Mouse (Mus musculus) C2C12 (cell line): ENCODE results near the gene Hoga1.

Experiments used
- CEBPB ChIP-seq: IDR thresholded peaks from one replicate; pipeline ENCODE4 v1.6.1; 2011; ENCODE audit warnings: low read depth, mild to moderate bottlenecking, control low read depth, moderate library complexity
- CTCF ChIP-seq: IDR thresholded peaks from one replicate; pipeline ENCODE4 v1.5.1; 2011; ENCODE audit not compliant: control insufficient read depth, insufficient read depth, insufficient read length
- FOSL1 ChIP-seq: IDR thresholded peaks from one replicate; pipeline ENCODE4 v1.8.0; 2011; ENCODE audit warnings: mild to moderate bottlenecking, low read length; ENCODE audit not compliant: poor library complexity, insufficient read depth, severe bottlenecking
- MAX ChIP-seq: IDR thresholded peaks from one replicate; pipeline ENCODE4 v1.6.1; 2011; ENCODE audit warnings: mild to moderate bottlenecking, control low read depth
- MYOD1 ChIP-seq: IDR thresholded peaks from one replicate; pipeline ENCODE4 v1.6.1; 2011; ENCODE audit warnings: low read depth; ENCODE audit not compliant: control insufficient read depth, insufficient read length
- MYOG ChIP-seq: IDR thresholded peaks from one replicate; pipeline ENCODE4 v1.6.1; 2011; ENCODE audit not compliant: control insufficient read depth, insufficient read length; ENCODE audit errors: extremely low read depth
- USF1 ChIP-seq: IDR thresholded peaks from one replicate; pipeline ENCODE4 v1.6.1; 2011; ENCODE audit warnings: low read depth, mild to moderate bottlenecking, control low read depth, moderate library complexity

GRCm38 (mm10) chr19:41999688-42000283, 45.6 kb upstream of the Hoga1 start:
- TF ChIP-seq CTCF (no peak), USF1 (no peak), MYOD1 (no peak), MAX (no peak), CEBPB (no peak), FOSL1 (no peak), MYOG (no peak)
